Mouse (Mus musculus) spleen, adult 2 months (tissue): ENCODE results near the gene Gm5724.

ENCODE experiments used
- CTCF ChIP-seq: fragments of 200-500 bp; IDR thresholded peaks from 2 replicates; pipeline ENCODE4 v1.5.1; 2011; ENCODE audit warnings: mild to moderate bottlenecking, inconsistent platforms; ENCODE audit not compliant: insufficient read depth, insufficient read length, insufficient replicate concordance; ENCODE audit errors: extremely low read depth
- POLR2A ChIP-seq: fragments of 200-500 bp; IDR thresholded peaks from 2 replicates; pipeline ENCODE4 v1.6.1; 2011; ENCODE audit warnings: low read depth, low read length, inconsistent platforms

DNA sequence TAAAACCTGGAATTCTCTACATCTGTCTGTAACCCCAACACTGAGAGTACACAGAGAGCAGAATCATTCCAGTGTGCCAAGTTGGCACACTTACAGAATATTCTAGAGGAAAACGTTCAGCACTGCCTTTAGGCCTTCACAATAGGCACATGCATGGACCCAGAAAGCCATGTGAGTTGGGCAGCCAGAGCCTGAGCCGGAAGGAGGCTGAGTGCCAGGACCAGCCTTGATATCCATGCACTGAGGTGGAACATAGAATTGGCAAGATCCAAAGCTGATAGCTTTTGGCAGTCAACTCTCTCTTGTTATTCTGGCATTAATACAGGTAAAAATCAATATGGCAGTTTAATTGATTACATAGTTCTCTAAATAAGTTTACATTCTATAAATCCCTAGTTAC is 866 bp upstream of the Gm5724 start:
- no peak for TF ChIP-seq CTCF
- TF ChIP-seq POLR2A: no peak
